Mouse (Mus musculus) G1E (cell line): ENCODE results near the gene Tgm1.

Experiments
- CTCF ChIP-seq: IDR thresholded peaks from 2 replicates; pipeline ENCODE4 v1.5.1; 2012; ENCODE audit warnings: low read depth, low read length, inconsistent platforms, mixed read lengths
- GATA1 ChIP-seq: IDR thresholded peaks from 2 replicates; pipeline ENCODE4 v1.6.1; 2012; ENCODE audit warnings: borderline replicate concordance, low read length, inconsistent platforms, mixed read lengths
- GATA2 ChIP-seq: IDR thresholded peaks from 2 replicates; pipeline ENCODE4 v1.6.1; 2012; ENCODE audit warnings: low read depth, low read length, inconsistent platforms, borderline replicate concordance
- POLR2AphosphoS5 ChIP-seq: IDR thresholded peaks from 2 replicates; pipeline ENCODE4 v1.6.1; 2012; ENCODE audit warnings: low read depth, low read length, inconsistent platforms; ENCODE audit not compliant: insufficient replicate concordance
- TAL1 ChIP-seq: conservative IDR thresholded peaks from 2 replicates; pipeline ENCODE4 v1.6.1; 2012; ENCODE audit warnings: low read depth, low read length, inconsistent platforms, mixed read lengths

- TF ChIP-seq CTCF (no peak), GATA1 (no peak), GATA2 (no peak), POLR2AphosphoS5 (no peak), TAL1 (no peak)
Observed at GRCm38 (mm10) chr14:55727889-55728685, 14.4 kb upstream of the Tgm1 start.
